Mouse (Mus musculus) stomach, postnatal 0 days (tissue): ENCODE measurements at regions not wholly inside any gene's neighbourhood (a gene's known extent, or its start where the extent isn't known, plus 50 kb on each side); places are given as distances from the start of the nearest gene placed in this dataset.

Experiments
- CTCF ChIP-seq: IDR thresholded peaks from 2 replicates; pipeline ENCODE4 v1.5.1; 2016; ENCODE audit warnings: antibody characterized with exemption, low read depth, mild to moderate bottlenecking, moderate library complexity
- EP300 ChIP-seq: optimal IDR thresholded peaks from 2 replicates; pipeline ENCODE3; 2016; ENCODE audit warnings: antibody characterized with exemption

GRCm38 (mm10) chr15:6087208-6087607 is 212.4 kb upstream of the Dab2 start:
- TF ChIP-seq CTCF, result no peak
- no peak for TF ChIP-seq EP300
